Mouse (Mus musculus) 3T3-L1 (cell line): ENCODE results near the gene Mtus2.
A peak's percentile ranks its signal among the peaks of the same experiment; 100 is the strongest.
"Not testable (repeated sequence)": the region's sequence is repeated elsewhere in the genome, so short reads cannot be mapped to it uniquely, and the experiment has no call there.

ENCODE experiments used
- DNase-seq: peaks from one replicate; pipeline ENCODE4 v3.0.0-alpha.2; 2015; ENCODE audit warnings: low read depth, low spot score

The Mtus2 gene

DNA sequence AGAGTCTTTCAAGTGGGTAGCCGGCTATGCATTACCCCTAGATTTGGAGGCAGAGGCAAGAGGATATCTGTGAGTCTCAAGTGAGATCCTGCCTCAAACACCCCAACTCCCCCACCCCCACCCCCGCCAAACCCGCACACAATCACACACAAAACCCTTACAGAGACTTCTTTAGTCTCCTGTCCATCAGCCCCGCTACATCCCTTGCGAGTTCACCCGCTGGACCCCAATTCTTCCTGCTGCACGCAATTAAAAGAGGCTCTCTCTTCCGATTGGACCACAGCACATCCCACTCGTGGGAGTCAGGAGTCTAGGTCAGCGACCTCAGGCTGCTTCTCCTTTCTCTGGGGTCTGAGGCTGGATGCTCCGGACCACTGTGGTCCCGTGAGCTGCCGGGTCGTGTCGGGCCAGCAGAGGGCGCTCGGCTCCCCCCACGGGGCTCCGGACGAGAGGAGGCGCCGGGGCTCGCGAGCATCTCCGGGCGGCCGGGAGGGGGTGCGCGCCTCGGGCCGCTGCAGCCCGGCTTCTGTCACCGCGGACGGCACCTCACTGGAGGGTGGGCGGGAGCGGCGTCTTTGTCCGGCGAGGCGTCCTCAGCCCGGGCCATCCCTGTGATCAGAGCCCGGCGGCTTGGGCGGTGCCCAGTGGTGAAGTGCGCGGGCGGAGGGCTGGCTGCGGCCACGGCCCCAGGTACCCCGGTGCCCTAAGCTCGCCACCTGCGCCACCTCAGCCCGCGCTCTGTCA, at the start of gene Mtus2:
Gene Mtus2, plus strand, starts transcription at position 500 of the 744 bp plus-strand sequence.
- DNase-seq = no peak

GRCm38 (mm10) chr5:147907851-147908250, 49.3 kb upstream of the Mtus2 start:
- DNase-seq = no peak

GRCm38 (mm10) chr5:147910807-147911509, 46.2 kb upstream of the Mtus2 start:
- no peak for DNase-seq

DNA sequence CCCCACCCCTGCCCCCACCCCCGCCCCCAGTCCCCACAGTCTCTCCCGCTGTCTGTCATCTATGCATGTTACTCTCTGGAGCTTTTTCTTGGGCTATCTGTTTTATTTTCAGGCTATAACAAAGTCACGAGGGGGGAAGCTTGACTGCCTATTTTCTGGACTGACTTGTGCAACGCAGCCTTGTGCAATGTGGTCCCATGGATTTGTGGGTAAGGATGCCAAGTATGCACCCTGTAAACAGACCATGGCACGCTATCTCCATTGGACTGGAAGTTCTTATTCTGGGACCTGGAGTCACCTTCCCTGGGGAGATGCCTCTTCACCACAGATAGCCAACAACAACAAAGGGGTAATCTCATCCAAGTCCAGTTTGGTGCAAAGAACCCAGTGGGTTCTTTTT, 45.4 kb upstream of the Mtus2 start:
- no peak for DNase-seq

GRCm38 (mm10) chr5:147913241-147913842, 43.8 kb upstream of the Mtus2 start:
- no peak for DNase-seq

GRCm38 (mm10) chr5:147915038-147915566, 42.0 kb upstream of the Mtus2 start:
- no peak for DNase-seq

- no peak for DNase-seq
Measured at GRCm38 (mm10) chr5:147916171-147916570, 40.9 kb upstream of the Mtus2 start.

GRCm38 (mm10) chr5:147918044-147918846, 38.9 kb upstream of the Mtus2 start:
- DNase-seq = peak; percentile 53

DNA sequence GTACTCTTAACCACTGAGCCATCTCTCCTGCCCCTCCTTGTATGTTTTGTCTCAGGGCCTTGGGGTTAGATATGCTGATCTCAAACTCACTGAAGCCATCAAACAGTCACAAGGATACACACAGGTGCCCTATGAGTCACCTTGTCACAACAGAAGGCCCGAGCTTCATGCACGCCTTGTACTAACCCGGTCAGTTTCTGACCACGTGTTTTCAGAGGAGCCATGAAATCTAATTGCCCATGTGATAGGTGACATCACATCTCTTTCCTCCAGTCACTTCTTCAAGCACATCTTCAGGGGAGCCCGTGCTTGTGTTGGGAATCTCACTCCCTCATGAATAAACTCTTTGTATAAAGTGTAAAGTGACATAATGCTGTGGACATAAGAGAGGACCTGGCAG, 32.5 kb upstream of the Mtus2 start:
- no peak for DNase-seq

DNA sequence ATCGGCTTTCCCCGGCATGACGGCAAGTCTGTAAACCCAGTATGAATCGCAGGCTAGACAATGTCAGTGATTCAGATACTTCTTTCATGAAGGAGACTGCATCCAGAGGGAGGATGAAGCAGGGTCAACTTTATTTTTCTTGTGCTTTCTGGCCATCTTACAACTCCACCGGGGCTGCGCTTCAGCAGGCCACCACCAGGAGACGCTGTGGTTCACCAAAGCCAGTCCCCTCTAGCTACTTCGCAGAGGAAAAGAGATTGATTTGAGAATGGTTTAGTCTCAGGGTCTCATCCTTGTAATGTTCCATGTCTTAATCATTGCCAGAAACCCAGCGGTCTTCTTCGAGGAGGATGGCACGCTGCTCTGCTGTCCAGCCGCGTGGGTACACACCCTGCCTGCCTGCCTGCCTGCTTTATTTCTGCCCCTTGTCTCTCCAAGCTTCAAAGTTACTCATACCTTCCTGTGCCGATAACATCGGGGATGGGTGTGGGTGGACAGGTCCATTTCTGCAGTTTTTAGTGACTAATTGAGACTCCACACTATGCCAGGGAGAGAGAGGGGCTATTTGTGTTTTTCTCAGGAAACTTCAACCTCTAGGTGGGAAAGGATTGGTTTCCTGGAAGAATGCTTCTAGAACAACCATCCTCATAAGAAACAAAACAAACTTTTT, 31.1 kb upstream of the Mtus2 start:
- no peak for DNase-seq

- DNase-seq = no peak
Measured at GRCm38 (mm10) chr5:147928668-147929497, 28.2 kb upstream of the Mtus2 start.

DNA sequence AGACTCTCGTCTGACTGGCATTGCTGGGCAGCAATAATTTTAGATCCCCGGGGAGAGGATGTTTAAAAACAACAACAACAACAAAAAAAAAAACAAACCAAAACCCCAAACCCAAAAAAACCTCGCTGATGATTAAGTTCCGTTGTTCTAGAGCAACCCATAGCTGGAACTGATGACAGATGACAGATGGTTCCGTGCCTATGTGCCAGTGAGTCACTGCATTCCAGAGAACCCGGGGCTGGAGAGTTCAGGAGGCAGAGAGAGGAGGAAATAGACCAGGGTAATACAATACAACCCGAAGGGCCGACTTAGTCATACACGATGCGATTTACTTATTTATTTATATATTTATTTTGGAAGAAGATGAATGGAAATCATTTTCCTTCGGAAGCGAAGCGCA, 22.0 kb upstream of the Mtus2 start:
- DNase-seq = peak; percentile 49

- DNase-seq = peak; percentile 32
Measured at GRCm38 (mm10) chr5:147939226-147939625, 17.9 kb upstream of the Mtus2 start.

- DNase-seq = peak; percentile 71
Measured at GRCm38 (mm10) chr5:147945000-147945666, 12.0 kb upstream of the Mtus2 start.

DNA sequence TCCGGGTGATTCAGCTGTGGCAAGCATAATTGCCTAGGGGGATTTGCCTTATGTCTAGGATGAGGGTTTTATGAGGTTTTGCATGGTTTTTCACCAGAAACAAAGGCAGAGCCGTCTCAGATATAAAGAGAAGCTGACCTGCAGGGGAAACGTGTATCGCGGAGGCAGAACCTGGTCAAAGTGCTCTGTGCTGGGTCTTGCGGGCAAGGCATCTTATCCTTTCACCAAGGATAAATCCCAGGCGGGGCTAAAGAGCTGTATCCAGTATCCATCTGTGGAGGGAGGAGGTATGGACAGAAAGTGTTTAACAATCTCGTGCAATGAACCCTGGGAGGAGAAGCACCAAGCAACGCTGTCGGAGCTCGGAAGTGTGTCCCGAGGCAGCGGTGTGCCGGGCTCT, 7.2 kb upstream of the Mtus2 start:
- no peak for DNase-seq

- DNase-seq = no peak
Measured at GRCm38 (mm10) chr5:147951751-147952150, 5.4 kb upstream of the Mtus2 start.

DNA sequence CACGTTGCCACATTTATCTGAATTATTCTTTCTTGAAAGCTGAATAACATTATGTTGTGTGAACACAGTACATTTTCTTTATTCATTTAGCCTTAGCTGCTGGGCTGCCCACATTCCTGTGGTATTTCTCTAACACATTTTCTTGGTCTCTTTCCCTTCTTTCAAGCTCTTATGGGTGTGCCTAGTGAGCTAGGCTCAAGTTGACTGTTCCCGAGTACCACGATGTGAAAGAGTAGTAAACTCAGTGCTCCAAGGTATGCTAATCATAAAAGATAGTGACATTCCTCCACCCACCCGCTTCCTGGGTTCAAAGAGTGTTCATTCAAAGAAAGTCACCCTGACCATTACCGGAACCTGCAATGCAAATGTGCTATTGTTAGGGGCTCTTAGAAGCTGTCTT, 3.9 kb upstream of the Mtus2 start:
- DNase-seq = not testable (repeated sequence)

GRCm38 (mm10) chr5:147955671-147956070, 1.4 kb upstream of the Mtus2 start:
- DNase-seq = no peak

DNA sequence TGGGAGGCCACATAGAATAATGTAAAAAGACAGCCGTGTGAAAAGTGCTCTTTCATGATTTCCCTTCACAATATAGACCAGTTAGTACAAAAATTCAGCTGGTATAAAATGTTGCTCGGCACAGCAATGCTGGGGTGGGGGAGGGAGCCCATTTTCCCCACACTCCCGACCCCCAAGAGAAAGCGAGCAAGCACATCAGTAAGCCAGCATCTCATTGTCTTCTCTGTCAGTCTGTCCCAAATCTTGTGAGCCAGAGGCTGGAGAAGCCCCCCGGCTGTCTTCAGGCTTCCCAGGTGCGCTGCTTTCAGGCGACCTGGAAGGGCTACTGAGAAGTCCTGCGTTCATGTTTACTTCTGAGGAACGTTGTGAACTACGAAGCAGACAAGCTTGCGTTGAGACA, 699 bp upstream of the Mtus2 start:
- no peak for DNase-seq
